21 mouse cellular contexts compared by ENCODE assay signal in the genomic region with DNA sequence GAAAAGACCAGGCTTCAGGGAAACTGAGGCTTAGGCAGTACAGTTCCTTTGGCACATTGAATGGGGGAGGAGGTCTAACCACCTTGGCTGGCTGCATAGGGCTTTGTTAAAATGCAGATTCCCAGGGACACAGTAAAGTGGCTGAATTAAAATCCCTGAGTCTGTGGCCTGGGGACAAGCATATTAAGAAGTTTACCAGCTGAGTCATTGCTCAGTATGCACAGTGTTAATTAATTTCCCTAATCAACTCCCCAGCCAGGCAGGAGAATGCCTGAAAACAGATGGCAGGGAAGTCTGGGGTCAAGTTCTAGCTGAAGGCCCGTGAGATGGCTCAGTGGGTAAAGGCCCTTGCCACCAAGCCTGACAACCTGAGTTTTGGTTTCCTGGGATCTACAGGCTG. TPM values are rescaled to one million over a fixed set of nuclear protein-coding genes. Genes with fewer than 3 reads are reported as not detected.
DNase-seq lines count a peak whose midpoint lies in the region; ATAC-seq and TF ChIP-seq lines count a peak whose summit lies in the region.
"Had no signal": no experiment of that assay in that cellular context is flagged by ENCODE, and none has a peak within 500 bp of the region (broad histone marks: within the 10 kb centered on the region; RNA-seq: fewer than 3 reads in every experiment).

No protein-coding gene starts in this region.

- TF ChIP-seq POLR2A in brain, embryonic 14.5 days (IDR thresholded peaks at IDR 0.05; ENCODE audit: borderline replicate concordance, extremely low read depth, insufficient read depth, insufficient read length, poor library complexity, severe bottlenecking) = no peak

- no peaks in the 10 kb centered on the region for H3K9me3 ChIP-seq in forebrain, embryonic 13.5 days (replicated peaks)
- H3K9me3 ChIP-seq in forebrain, postnatal 0 days (ENCODE audit: low read length) = no peaks in the 10 kb centered on the region
- H3K9me3 ChIP-seq: embryonic facial prominence, embryonic 13.5 days; heart, embryonic 13.5 days; hindbrain, embryonic 15.5 days had no signal

- no peaks in the 10 kb centered on the region for H3K36me3 ChIP-seq in forebrain, embryonic 13.5 days (ENCODE audit: poor library complexity, severe bottlenecking)
- H3K36me3 ChIP-seq in forebrain, postnatal 0 days (ENCODE audit: insufficient read depth) = no peaks in the 10 kb centered on the region
- H3K36me3 ChIP-seq: embryonic facial prominence, embryonic 13.5 days; heart, embryonic 13.5 days; hindbrain, embryonic 15.5 days had no signal

- peak; percentile 53; the same call in 1 of the 2 replicates for ATAC-seq in forebrain, embryonic 13.5 days
- ATAC-seq in forebrain, postnatal 0 days = no peak
- ATAC-seq: activated CD4-positive, CD25-positive, alpha-beta regulatory T cell, adult 4 months; inflammation-experienced regulatory T-cells, adult 6 months had no signal

- H3K27me3 ChIP-seq in forebrain, embryonic 13.5 days = no peaks in the 10 kb centered on the region
- no peaks in the 10 kb centered on the region for H3K27me3 ChIP-seq in forebrain, postnatal 0 days (ENCODE audit: insufficient read depth, low read length)
- H3K27me3 ChIP-seq: embryonic facial prominence, embryonic 13.5 days; heart, embryonic 13.5 days; hindbrain, embryonic 15.5 days; Patski had no signal

- H3K4me2 ChIP-seq in forebrain, embryonic 13.5 days = no peak overlapping the region
- H3K4me2 ChIP-seq in forebrain, postnatal 0 days (ENCODE audit: low read depth) = no peak overlapping the region
- H3K4me2 ChIP-seq: embryonic facial prominence, embryonic 13.5 days; heart, embryonic 13.5 days; hindbrain, embryonic 15.5 days had no signal

- TF ChIP-seq CTCF in forebrain, postnatal 0 days (IDR thresholded peaks at IDR 0.05; ENCODE audit: low read depth) = no peak
- TF ChIP-seq CTCF in brain, embryonic 14.5 days (IDR thresholded peaks at IDR 0.05; ENCODE audit: borderline replicate concordance, extremely low read depth, insufficient read depth, insufficient read length) = no peak

- no peak overlapping the region for H3K9ac ChIP-seq in forebrain, embryonic 13.5 days
- H3K9ac ChIP-seq in forebrain, postnatal 0 days = no peak overlapping the region
- H3K9ac ChIP-seq: embryonic facial prominence, embryonic 13.5 days; heart, embryonic 13.5 days; hindbrain, embryonic 15.5 days had no signal

- DNase-seq in forebrain, postnatal 0 days = no peak
- peak; percentile 19 for DNase-seq in kidney, adult 9 months
- DNase-seq in kidney, postnatal 36 days = no peak
- peak; percentile 80 for DNase-seq in brain, embryonic 14.5 days (ENCODE audit: low read depth)
- peak; percentile 55 for DNase-seq in retina, postnatal 1 day
- no peak for DNase-seq in frontal cortex, postnatal 36 days (ENCODE audit: low spot score in 2 of 2)
- DNase-seq: adrenal gland, postnatal 14 days; cerebellum, adult 18-20 months; cerebellum, adult 9-11 months; cerebellum, postnatal 36 days; gastrocnemius, postnatal 14 days; heart, postnatal 36 days had no signal

- no peak overlapping the region for H3K4me3 ChIP-seq in forebrain, embryonic 13.5 days
- H3K4me3 ChIP-seq in forebrain, postnatal 0 days (ENCODE audit: low read depth, low read length) = no peak overlapping the region
- H3K4me3 ChIP-seq: embryonic facial prominence, embryonic 13.5 days; heart, embryonic 13.5 days; hindbrain, embryonic 15.5 days had no signal

- WGBS in forebrain, embryonic 13.5 days = 13% methylated on average over 1 of the region's 1 CpGs
- WGBS in forebrain, postnatal 0 days = 17% methylated on average over 1 of the region's 1 CpGs

- H3K27ac ChIP-seq in forebrain, embryonic 13.5 days = 0 out of 2 replicates have a peak overlapping the region, but pooled peaks have one; percentile 16
- H3K27ac ChIP-seq in forebrain, postnatal 0 days (ENCODE audit: low read depth, low read length) = no peak overlapping the region
- H3K27ac ChIP-seq: embryonic facial prominence, embryonic 13.5 days; hindbrain, embryonic 15.5 days had no signal

- H3K4me1 ChIP-seq in forebrain, embryonic 13.5 days = peaks cover 16% of the 10 kb centered on the region
- no peaks in the 10 kb centered on the region for H3K4me1 ChIP-seq in forebrain, postnatal 0 days (ENCODE audit: insufficient read depth)
- H3K4me1 ChIP-seq: hindbrain, embryonic 15.5 days had no signal

RNA-seq across cellular contexts. Expression of a gene that starts 15.2 kb away (rescaled TPM):
- polyA plus RNA-seq in forebrain, embryonic 13.5 days (2015; fragmentation: Nextera tagmentation; extraction: Ambion mirVana) = 2.8 and 4.5 TPM in 2 replicates
- total RNA-seq in forebrain, postnatal 0 days (2014; rRNA removed) = 19.6 and 23.5 TPM in 2 replicates
- polyA plus RNA-seq in forebrain, postnatal 0 days (2015; fragmentation: Nextera tagmentation; extraction: Ambion mirVana) = 15.3 and 16.8 TPM in 2 replicates
- polyA plus RNA-seq in brain, embryonic 14.5 days (2012; rRNA removed) = 4.8 and 8.0 TPM in 2 replicates
- total RNA-seq: MEL had no signal
- polyA plus RNA-seq: C2C12; inflammation-experienced regulatory T-cells, adult 6 months had no signal

Comparison
In these comparisons a context has a peak if more than half of its experiments do, and no peak if none do; other contexts are left out.
1. DNase-seq: peak in kidney, adult 9 months (single experiment), brain, embryonic 14.5 days (single experiment) and retina, postnatal 1 day (single experiment); none in forebrain, postnatal 0 days (single experiment), kidney, postnatal 36 days (0 of 2) and frontal cortex, postnatal 36 days (0 of 2).